ENCODE assay signal across 11 mouse cellular contexts in the genomic region with DNA sequence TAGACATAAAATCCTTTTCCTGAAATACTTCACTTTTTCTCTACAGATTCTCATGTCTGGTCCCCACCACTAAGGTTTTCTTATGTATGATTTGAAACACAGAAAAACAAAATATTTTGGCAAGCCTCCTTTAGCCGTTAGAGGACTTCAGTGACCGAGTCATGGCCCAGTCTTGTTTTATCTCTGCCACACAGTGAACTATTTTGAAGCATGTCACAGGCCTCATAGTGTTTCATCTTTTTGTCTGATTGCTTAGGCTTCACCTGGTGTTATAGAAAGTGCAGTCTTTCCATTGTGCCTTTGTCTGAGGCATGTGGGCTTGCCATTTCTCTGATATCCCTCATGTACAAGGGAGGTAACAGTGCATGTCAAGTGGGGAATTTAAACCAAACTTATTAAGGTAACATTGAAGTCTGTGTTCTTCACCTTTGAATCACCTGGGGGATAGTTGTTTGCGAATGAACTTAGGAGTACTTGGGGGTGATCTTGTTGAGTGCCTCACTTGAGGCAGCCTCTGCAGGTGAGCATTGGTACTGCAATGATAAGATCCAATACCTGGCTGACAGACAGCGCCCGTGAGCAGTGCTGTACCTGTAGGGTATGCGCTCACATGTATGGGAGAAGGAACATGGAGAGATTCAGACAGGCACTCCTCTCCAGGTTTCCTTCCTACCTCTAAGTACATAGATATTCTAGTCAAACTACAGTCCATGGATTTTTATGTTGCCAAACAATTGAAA. TPM values are rescaled to one million over a fixed set of nuclear protein-coding genes. Genes with fewer than 3 reads are reported as not detected.
DNase-seq lines count a peak whose midpoint lies in the region; ATAC-seq lines count a peak whose summit lies in the region.
"Had no signal": no experiment of that assay in that cellular context is flagged by ENCODE, and none has a peak within 500 bp of the region (broad histone marks: within the 10 kb centered on the region; RNA-seq: fewer than 3 reads in every experiment).

No protein-coding gene starts in this region.

- no peak overlapping the region for H3K4me3 ChIP-seq in heart, embryonic 11.5 days (ENCODE audit: low read depth, low read length)
- H3K4me3 ChIP-seq: embryonic facial prominence, embryonic 15.5 days; lung, embryonic 15.5 days; stomach, embryonic 15.5 days had no signal

- H3K27me3 ChIP-seq in heart, embryonic 11.5 days (ENCODE audit: control insufficient read depth, insufficient read depth, low read length), result no peaks in the 10 kb centered on the region
- H3K27me3 ChIP-seq: embryonic facial prominence, embryonic 15.5 days; lung, embryonic 15.5 days; stomach, embryonic 15.5 days had no signal

- ATAC-seq in hematopoietic stem cell, adult 5-6 weeks (replicated peaks in 1 of 2; ENCODE audit: insufficient read depth in 1 of 2, low FRiP score in 2 of 2, low TSS enrichment in 1 of 2, low read depth in 1 of 2, poor library complexity in 2 of 2, severe bottlenecking in 2 of 2), result peak; percentile 84 to 88
- no peak for ATAC-seq in heart, embryonic 11.5 days (replicated peaks; ENCODE audit: insufficient number of reproducible peaks, low FRiP score, low TSS enrichment)

- H3K36me3 ChIP-seq in heart, embryonic 11.5 days (ENCODE audit: control insufficient read depth, insufficient read depth, low read length), result no peaks in the 10 kb centered on the region

- H3K4me1 ChIP-seq in heart, embryonic 11.5 days (ENCODE audit: control insufficient read depth, insufficient read depth, low read length), result no peaks in the 10 kb centered on the region
- H3K4me1 ChIP-seq: embryonic facial prominence, embryonic 15.5 days; lung, embryonic 15.5 days; stomach, embryonic 15.5 days had no signal

- WGBS in heart, embryonic 11.5 days (ENCODE audit: insufficient replicate concordance), result 83% methylated on average over 6 of the region's 6 CpGs

- H3K9ac ChIP-seq in heart, embryonic 11.5 days (ENCODE audit: low read depth, low read length), result no peak overlapping the region
- H3K9ac ChIP-seq: embryonic facial prominence, embryonic 15.5 days; lung, embryonic 15.5 days; stomach, embryonic 15.5 days had no signal

- peak; percentile 22 to 30 for DNase-seq in kidney, adult 8-10 months
- no peak for DNase-seq in kidney, adult 11 months
- peak; percentile 11 for DNase-seq in NIH3T3 (ENCODE audit: low read depth)
- peak; percentile 14 to 54 for DNase-seq in natural killer cell, adult 2 months (ENCODE audit: low spot score in 2 of 2)
- DNase-seq in ovary, postnatal 14 days (ENCODE audit: low spot score), result no peak
- DNase-seq in urinary bladder, postnatal 4 days (ENCODE audit: low spot score in 2 of 2), result no peak

- H3K27ac ChIP-seq in heart, embryonic 11.5 days (ENCODE audit: low read depth, low read length), result no peak overlapping the region
- H3K27ac ChIP-seq: embryonic facial prominence, embryonic 15.5 days; lung, embryonic 15.5 days; stomach, embryonic 15.5 days had no signal

- H3K4me2 ChIP-seq in heart, embryonic 11.5 days, result no peak overlapping the region
- H3K4me2 ChIP-seq: embryonic facial prominence, embryonic 15.5 days; lung, embryonic 15.5 days; stomach, embryonic 15.5 days had no signal

- H3K9me3 ChIP-seq in heart, embryonic 11.5 days (replicated peaks; ENCODE audit: control insufficient read depth, low read length), result no peaks in the 10 kb centered on the region
- H3K9me3 ChIP-seq: embryonic facial prominence, embryonic 15.5 days; lung, embryonic 15.5 days; stomach, embryonic 15.5 days had no signal

RNA-seq across cellular contexts. Expression of a gene that starts 57.7 kb away (rescaled TPM):
- total RNA-seq in hematopoietic stem cell, adult 5-6 weeks (2017), result 216 and 342 TPM in 2 replicates
- polyA plus RNA-seq in heart, embryonic 11.5 days (2014; fragmentation: Nextera tagmentation; extraction: Ambion mirVana), result 160 and 161 TPM in 2 replicates

RNA-seq across cellular contexts. Expression of a gene that starts 58.1 kb away (rescaled TPM):
- total RNA-seq in hematopoietic stem cell, adult 5-6 weeks (2017), result 25.4 and 33.5 TPM in 2 replicates
- polyA plus RNA-seq in heart, embryonic 11.5 days (2014; fragmentation: Nextera tagmentation; extraction: Ambion mirVana), result 3.2 and 5.2 TPM in 2 replicates

Comparison
In these comparisons a context has a peak if more than half of its experiments do, and no peak if none do; other contexts are left out.
1. DNase-seq: peak in kidney, adult 8-10 months (2 of 2), NIH3T3 (single experiment) and natural killer cell, adult 2 months (2 of 2); none in kidney, adult 11 months (single experiment), ovary, postnatal 14 days (single experiment) and urinary bladder, postnatal 4 days (0 of 2).